Mouse (Mus musculus) forebrain, postnatal 0 days (tissue): ENCODE data around the gene Rab9. TPM values are rescaled to one million over a fixed set of nuclear protein-coding genes. Genes with fewer than 3 reads are reported as not detected.

Source experiments
- ATAC-seq: fragments of 200-750 bp; cut with Nextera tagmentation; 2 replicates; pipeline ENCODE4 v1.8.0; 2017; ENCODE audit warnings: mild to moderate bottlenecking, moderate library complexity
- DNase-seq: peaks from one replicate; pipeline ENCODE4 v3.0.0-alpha.2; 2015
- H3K27ac ChIP-seq: fragments of 300-500 bp; sonication (generic); 2 replicates; pipeline ENCODE4 v1.5.1; 2014; ENCODE audit warnings: low read depth, mild to moderate bottlenecking, antibody characterized with exemption, low read length, moderate library complexity, mixed read lengths
- H3K27me3 ChIP-seq: fragments of 300-500 bp; sonication (generic); 2 replicates; pipeline ENCODE4 v1.6.1; 2014; ENCODE audit warnings: mild to moderate bottlenecking, low read length, mixed read lengths; ENCODE audit not compliant: insufficient read depth
- H3K36me3 ChIP-seq: fragments of 300-500 bp; sonication (generic); 2 replicates; pipeline ENCODE4 v1.6.1; 2014; ENCODE audit warnings: mild to moderate bottlenecking, moderate library complexity; ENCODE audit not compliant: insufficient read depth
- H3K4me1 ChIP-seq: fragments of 300-500 bp; sonication (generic); 2 replicates; pipeline ENCODE4 v1.6.1; 2014; ENCODE audit warnings: antibody characterized with exemption; ENCODE audit not compliant: insufficient read depth
- H3K4me2 ChIP-seq: fragments of 300-500 bp; sonication (generic); 2 replicates; pipeline ENCODE4 v1.6.1; 2014; ENCODE audit warnings: low read depth, mild to moderate bottlenecking, moderate library complexity
- H3K4me3 ChIP-seq: fragments of 300-500 bp; sonication (generic); 2 replicates; pipeline ENCODE4 v1.5.1; 2014; ENCODE audit warnings: low read depth, low read length, mixed read lengths
- H3K9ac ChIP-seq: fragments of 300-500 bp; sonication (generic); 2 replicates; pipeline ENCODE4 v1.6.1; 2014; ENCODE audit warnings: mild to moderate bottlenecking
- H3K9me3 ChIP-seq: fragments of 300-500 bp; sonication (generic); 2 replicates; pipeline ENCODE4 v1.6.1; 2016; ENCODE audit warnings: low read length
- CTCF ChIP-seq: sonication (generic); IDR thresholded peaks from 2 replicates; pipeline ENCODE4 v1.5.1; 2016; ENCODE audit warnings: antibody characterized with exemption, control low read depth, low read depth
- WGBS: fragments of 180-500 bp; shearing (Covaris S2); extraction: QIAGEN DNeasy Blood & Tissue Kit; methylation state at CpG from one replicate; pipeline ENCODE4 v1.1.7; 2014; 5-methylcytosine and 5-hydroxymethylcytosine counted together
- polyA plus RNA-seq: library from polyadenylated mRNA; unstranded; fragments of >200 nt; fragmentation: Nextera tagmentation; extraction: Ambion mirVana; gene quantifications from 2 replicates; pipeline ENCODE4 v1.2.1, GENCODE M21; 2015
- total RNA-seq: library from RNA; depleted of rRNA; stranded (reverse); fragments of >200 nt; gene quantifications from 2 replicates; pipeline ENCODE4 v1.2.3, GENCODE M21; 2014

Rab9 gene
- total and polyA plus RNA-seq, 2 experiments from 2014 or later, result 43.5 to 52.7 TPM

GRCm38 (mm10) chrX:166478631-166479364 is 869 bp downstream of the Rab9 start:
- H3K36me3 ChIP-seq, result no peaks in the 10 kb centered on the region
- peak overlapping the region; percentile 79; the same call in 1 of the 2 replicates for H3K27ac ChIP-seq
- H3K9me3 ChIP-seq, result no peaks in the 10 kb centered on the region
- H3K4me2 ChIP-seq, result peak overlapping the region; percentile 55
- DNase-seq, result peak; percentile 3
- ATAC-seq, result peak; percentile 50; the same call in 1 of the 2 replicates
- H3K9ac ChIP-seq, result peak overlapping the region; percentile 74
- peak overlapping the region; percentile 63 for H3K4me3 ChIP-seq
- H3K27me3 ChIP-seq, result no peaks in the 10 kb centered on the region
- H3K4me1 ChIP-seq, result no peaks in the 10 kb centered on the region
- TF ChIP-seq CTCF, result no peak
- 31% methylated on average over 28 of the region's 28 CpGs for WGBS

GRCm38 (mm10) chrX:166477393-166477792 is 2.3 kb downstream of the Rab9 start:
- no peak overlapping the region for H3K27ac ChIP-seq
- H3K4me1 ChIP-seq, result no peaks in the 10 kb centered on the region
- WGBS, result 75% methylated on average over 6 of the region's 6 CpGs
- TF ChIP-seq CTCF, result no peak
- no peak for ATAC-seq
- no peak overlapping the region for H3K9ac ChIP-seq
- no peaks in the 10 kb centered on the region for H3K36me3 ChIP-seq
- H3K4me2 ChIP-seq, result peak overlapping the region; percentile 55
- H3K4me3 ChIP-seq, result no peak overlapping the region
- DNase-seq, result no peak
- H3K27me3 ChIP-seq, result no peaks in the 10 kb centered on the region
- H3K9me3 ChIP-seq, result no peaks in the 10 kb centered on the region

GRCm38 (mm10) chrX:166472612-166473011 is 7.1 kb downstream of the Rab9 start:
- Histone ChIP-seq H3K4me1 (no peaks in the 10 kb centered on the region), H3K27ac (no peak overlapping the region), H3K4me2 (no peak overlapping the region), H3K36me3 (no peaks in the 10 kb centered on the region), H3K27me3 (no peaks in the 10 kb centered on the region), H3K9me3 (no peaks in the 10 kb centered on the region), H3K9ac (no peak overlapping the region), H3K4me3 (no peak overlapping the region)
- WGBS, result 81% methylated on average over 6 of the region's 6 CpGs
- DNase-seq (no peak), ATAC-seq (no peak)
- no peak for TF ChIP-seq CTCF

GRCm38 (mm10) chrX:166468321-166468720 is 11.3 kb downstream of the Rab9 start:
- H3K4me1 ChIP-seq, result no peaks in the 10 kb centered on the region
- no peak for ATAC-seq
- no peaks in the 10 kb centered on the region for H3K36me3 ChIP-seq
- no peaks in the 10 kb centered on the region for H3K9me3 ChIP-seq
- H3K4me2 ChIP-seq, result no peak overlapping the region
- no peak overlapping the region for H3K4me3 ChIP-seq
- no peak for TF ChIP-seq CTCF
- no peak for DNase-seq
- H3K27me3 ChIP-seq, result no peaks in the 10 kb centered on the region
- 94% methylated on average over 7 of the region's 7 CpGs for WGBS
- no peak overlapping the region for H3K27ac ChIP-seq
- no peak overlapping the region for H3K9ac ChIP-seq

GRCm38 (mm10) chrX:166455525-166455924 is 24.1 kb downstream of the Rab9 start:
- 83% methylated on average over 1 of the region's 1 CpGs for WGBS
- Histone ChIP-seq H3K27ac (no peak overlapping the region), H3K27me3 (no peaks in the 10 kb centered on the region)

GRCm38 (mm10) chrX:166454331-166454730 is 25.3 kb downstream of the Rab9 start:
- Histone ChIP-seq H3K4me1 (no peaks in the 10 kb centered on the region), H3K36me3 (no peaks in the 10 kb centered on the region), H3K27me3 (no peaks in the 10 kb centered on the region), H3K4me2 (no peak overlapping the region), H3K9me3 (no peaks in the 10 kb centered on the region), H3K4me3 (no peak overlapping the region), H3K9ac (no peak overlapping the region), H3K27ac (no peak overlapping the region)
- no peak for DNase-seq
- 74% methylated on average over 3 of the region's 3 CpGs for WGBS
- no peak for TF ChIP-seq CTCF
- no peak for ATAC-seq

More at GRCm38 (mm10) chrX:166455525-166455924, 24.1 kb downstream of the Rab9 start:
- Histone ChIP-seq H3K4me2 (no peak overlapping the region), H3K4me3 (no peak overlapping the region), H3K9me3 (no peaks in the 10 kb centered on the region), H3K4me1 (no peaks in the 10 kb centered on the region), H3K36me3 (no peaks in the 10 kb centered on the region), H3K9ac (no peak overlapping the region)
- DNase-seq, result no peak
- TF ChIP-seq CTCF, result no peak
- no peak for ATAC-seq

- Histone ChIP-seq H3K9ac (no peak overlapping the region), H3K9me3 (no peaks in the 10 kb centered on the region), H3K36me3 (no peaks in the 10 kb centered on the region), H3K27ac (no peak overlapping the region), H3K4me1 (no peaks in the 10 kb centered on the region), H3K4me2 (no peak overlapping the region), H3K27me3 (no peaks in the 10 kb centered on the region), H3K4me3 (no peak overlapping the region)
- DNase-seq, result no peak
- WGBS, result 73% methylated on average over 6 of the region's 6 CpGs
- no peak for ATAC-seq
- no peak for TF ChIP-seq CTCF
These were observed 26.1 kb downstream of the Rab9 start for GRCm38 (mm10) chrX:166453532-166453931.
